15 mouse cellular contexts compared by ENCODE assay signal in genomic region chr13:46546846-46547245, GRCm38 (mm10).
"Had no signal": no experiment of that assay in that cellular context is flagged by ENCODE, and none has a peak within 500 bp of the region (broad histone marks: within the 10 kb centered on the region; RNA-seq: fewer than 3 reads in every experiment).

No protein-coding gene starts in this region.

- H3K9ac ChIP-seq: limb, embryonic 12.5 days; liver, embryonic 13.5 days; liver, postnatal 0 days; lung, embryonic 15.5 days; neural tube, embryonic 13.5 days had no signal

- H3K4me1 ChIP-seq: limb, embryonic 12.5 days; liver, embryonic 13.5 days; lung, embryonic 15.5 days had no signal

- H3K4me3 ChIP-seq: layer of hippocampus, adult 2 months; limb, embryonic 12.5 days; liver, embryonic 13.5 days; lung, embryonic 15.5 days; neural tube, embryonic 13.5 days had no signal

- H3K27me3 ChIP-seq: limb, embryonic 12.5 days; liver, embryonic 13.5 days; lung, embryonic 15.5 days; neural tube, embryonic 13.5 days had no signal

- H3K4me2 ChIP-seq: limb, embryonic 12.5 days; liver, embryonic 13.5 days; lung, embryonic 15.5 days; neural tube, embryonic 13.5 days had no signal

- ATAC-seq: intestine, postnatal 0 days; liver, postnatal 0 days; midbrain, embryonic 16.5 days had no signal

- DNase-seq: kidney, adult 8-10 months; kidney, postnatal 14 days; liver; liver, embryonic 13.5 days; liver, postnatal 0 days; retina, postnatal 1 day; right cerebral cortex, postnatal 4 days; thymus, postnatal 4 days had no signal

- H3K9me3 ChIP-seq: limb, embryonic 12.5 days; liver, embryonic 13.5 days; lung, embryonic 15.5 days; neural tube, embryonic 13.5 days had no signal

- H3K27ac ChIP-seq: limb, embryonic 12.5 days; liver, embryonic 13.5 days; lung, embryonic 15.5 days; neural tube, embryonic 13.5 days; stomach, postnatal 0 days had no signal

- H3K36me3 ChIP-seq: limb, embryonic 12.5 days; liver, embryonic 13.5 days; lung, embryonic 15.5 days; neural tube, embryonic 13.5 days had no signal
